Mouse (Mus musculus) liver, embryonic 11.5 days (tissue): Measurements from ENCODE around the gene Mill2. TPM values are rescaled to one million over a fixed set of nuclear protein-coding genes. Genes with fewer than 3 reads are reported as not detected.
"Not testable (repeated sequence)": the region's sequence is repeated elsewhere in the genome, so short reads cannot be mapped to it uniquely, and the experiment has no call there.

Experiments
- ATAC-seq: fragments of 200-750 bp; cut with Nextera tagmentation; replicated peaks from 2 replicates; pipeline ENCODE4 v1.8.0; 2017; ENCODE audit warnings: moderate number of reproducible peaks, mild to moderate bottlenecking, moderate TSS enrichment, moderate library complexity; ENCODE audit not compliant: low FRiP score
- DNase-seq: peaks from one replicate; pipeline ENCODE4 v3.0.0-alpha.2; 2017; ENCODE audit warnings: low spot score
- H3K27ac ChIP-seq: fragments of 300-500 bp; sonication (generic); 2 replicates; pipeline ENCODE4 v1.5.1; 2014; ENCODE audit warnings: mild to moderate bottlenecking, low read depth, low read length, control low read depth
- H3K27me3 ChIP-seq: fragments of 300-500 bp; sonication (generic); replicated peaks from 2 replicates; pipeline ENCODE4 v1.6.1; 2014; ENCODE audit warnings: low read length, mixed read lengths; ENCODE audit not compliant: control insufficient read depth, insufficient read depth
- H3K36me3 ChIP-seq: fragments of 300-500 bp; sonication (generic); 2 replicates; pipeline ENCODE4 v1.6.1; 2014; ENCODE audit warnings: mild to moderate bottlenecking, low read length, moderate library complexity, mixed read lengths; ENCODE audit not compliant: control insufficient read depth, insufficient read depth
- H3K4me1 ChIP-seq: fragments of 300-500 bp; sonication (generic); replicated peaks from 2 replicates; pipeline ENCODE4 v1.6.1; 2014; ENCODE audit warnings: low read length, mixed read lengths; ENCODE audit not compliant: control insufficient read depth, insufficient read depth
- H3K4me2 ChIP-seq: fragments of 300-500 bp; sonication (generic); 2 replicates; pipeline ENCODE4 v1.6.1; 2014; ENCODE audit warnings: mild to moderate bottlenecking, control low read depth, moderate library complexity
- H3K4me3 ChIP-seq: fragments of 300-500 bp; sonication (generic); 2 replicates; pipeline ENCODE4 v1.5.1; 2014; ENCODE audit warnings: low read depth, low read length, control low read depth
- H3K9ac ChIP-seq: fragments of 300-500 bp; sonication (generic); 2 replicates; pipeline ENCODE4 v1.6.1; 2014; ENCODE audit warnings: low read depth, low read length, control low read depth
- H3K9me3 ChIP-seq: fragments of 300-500 bp; sonication (generic); 2 replicates; pipeline ENCODE4 v1.6.1; 2016; ENCODE audit warnings: low read length, inconsistent platforms, mixed read lengths; ENCODE audit not compliant: control insufficient read depth
- WGBS: fragments of 180-500 bp; shearing (Covaris S2); extraction: QIAGEN DNeasy Blood & Tissue Kit; methylation state at CpG from one replicate; pipeline ENCODE4 v1.1.7; 2014; 5-methylcytosine and 5-hydroxymethylcytosine counted together
- polyA plus RNA-seq: library from polyadenylated mRNA; unstranded; fragments of >200 nt; fragmentation: Nextera tagmentation; extraction: Ambion mirVana; gene quantifications from 2 replicates; pipeline ENCODE4 v1.2.1, GENCODE M21; 2014

Mill2 gene
- polyA plus RNA-seq, 1 experiment from 2014 or later: 0.26 TPM

GRCm38 (mm10) chr7:18871031-18871430, 31.3 kb downstream of the Mill2 start, which contains the start of gene Pglyrp1:
Gene Pglyrp1, plus strand, starts transcription at chr7:18871331.
- H3K9ac ChIP-seq, H3K4me3 ChIP-seq, H3K4me2 ChIP-seq, H3K4me1 ChIP-seq, ATAC-seq, H3K27ac ChIP-seq, DNase-seq, H3K27me3 ChIP-seq, H3K9me3 ChIP-seq, H3K36me3 ChIP-seq: not testable (repeated sequence)
- 80% methylated on average over 1 of the region's 8 CpGs for WGBS

GRCm38 (mm10) chr7:18872014-18872802, 32.4 kb downstream of the Mill2 start:
- WGBS: 34% methylated on average over 14 of the region's 14 CpGs
- peak overlapping the region; percentile 62 for H3K4me2 ChIP-seq
- H3K36me3 ChIP-seq: no peaks in the 10 kb centered on the region
- peaks cover 4% of the 10 kb centered on the region; the same call in 1 of the 2 replicates for H3K27me3 ChIP-seq
- peak overlapping the region; percentile 20; the same call in 1 of the 2 replicates for H3K4me3 ChIP-seq
- no peak overlapping the region for H3K27ac ChIP-seq
- H3K9ac ChIP-seq: no peak overlapping the region
- ATAC-seq: no peak
- peaks cover 3% of the 10 kb centered on the region; the same call in 1 of the 2 replicates for H3K9me3 ChIP-seq
- H3K4me1 ChIP-seq: no peaks in the 10 kb centered on the region
- DNase-seq: no peak

GRCm38 (mm10) chr7:18872816-18873215, 33.0 kb downstream of the Mill2 start:
- Histone ChIP-seq H3K9ac (no peak overlapping the region), H3K4me2 (peak overlapping the region; percentile 62), H3K9me3 (peaks cover 3% of the 10 kb centered on the region; the same call in 1 of the 2 replicates), H3K36me3 (no peaks in the 10 kb centered on the region), H3K4me1 (no peaks in the 10 kb centered on the region), H3K27me3 (peaks cover 4% of the 10 kb centered on the region; the same call in 1 of the 2 replicates), H3K27ac (no peak overlapping the region), H3K4me3 (peak overlapping the region; percentile 20; the same call in 1 of the 2 replicates)
- ATAC-seq (no peak), DNase-seq (no peak)
- 12% methylated on average over 7 of the region's 7 CpGs for WGBS

GRCm38 (mm10) chr7:18873253-18873652, 33.5 kb downstream of the Mill2 start:
- H3K27me3 ChIP-seq: peaks cover 4% of the 10 kb centered on the region; the same call in 1 of the 2 replicates
- H3K4me1 ChIP-seq: no peaks in the 10 kb centered on the region
- no peak overlapping the region; the same call in 1 of the 2 replicates for H3K4me3 ChIP-seq
- no peak overlapping the region for H3K9ac ChIP-seq
- DNase-seq (peak; percentile 66), ATAC-seq (peak; percentile 61)
- H3K27ac ChIP-seq: no peak overlapping the region
- peaks cover 3% of the 10 kb centered on the region; the same call in 1 of the 2 replicates for H3K9me3 ChIP-seq
- no peaks in the 10 kb centered on the region for H3K36me3 ChIP-seq
- H3K4me2 ChIP-seq: peak overlapping the region; percentile 62
- under 1% methylated on average over 10 of the region's 10 CpGs for WGBS

GRCm38 (mm10) chr7:18875372-18875771, 35.6 kb downstream of the Mill2 start:
- Histone ChIP-seq H3K4me3 (no peak overlapping the region), H3K4me2 (no peak overlapping the region), H3K9ac (no peak overlapping the region), H3K27me3 (peaks cover 4% of the 10 kb centered on the region; the same call in 1 of the 2 replicates), H3K4me1 (no peaks in the 10 kb centered on the region), H3K9me3 (no peaks in the 10 kb centered on the region), H3K27ac (no peak overlapping the region), H3K36me3 (no peaks in the 10 kb centered on the region)
- DNase-seq (no peak), ATAC-seq (no peak)
- 78% methylated on average over 5 of the region's 5 CpGs for WGBS

- no peaks in the 10 kb centered on the region for H3K27me3 ChIP-seq
- no peaks in the 10 kb centered on the region for H3K9me3 ChIP-seq
- H3K9ac ChIP-seq: no peak overlapping the region
- 72% methylated on average over 7 of the region's 7 CpGs for WGBS
- DNase-seq (no peak), ATAC-seq (no peak)
- no peaks in the 10 kb centered on the region for H3K36me3 ChIP-seq
- no peak overlapping the region for H3K4me3 ChIP-seq
- H3K4me1 ChIP-seq: no peaks in the 10 kb centered on the region
- H3K4me2 ChIP-seq: no peak overlapping the region
- H3K27ac ChIP-seq: no peak overlapping the region
Observed at GRCm38 (mm10) chr7:18878691-18879090, 38.9 kb downstream of the Mill2 start.

GRCm38 (mm10) chr7:18883991-18884744, 44.4 kb downstream of the Mill2 start:
- WGBS: 40% methylated on average over 9 of the region's 9 CpGs
- no peak overlapping the region for H3K27ac ChIP-seq
- no peak overlapping the region for H3K4me2 ChIP-seq
- H3K36me3 ChIP-seq: no peaks in the 10 kb centered on the region
- no peaks in the 10 kb centered on the region for H3K9me3 ChIP-seq
- DNase-seq (no peak), ATAC-seq (no peak; the same call in 1 of the 2 replicates)
- no peak overlapping the region for H3K9ac ChIP-seq
- no peaks in the 10 kb centered on the region for H3K27me3 ChIP-seq
- H3K4me1 ChIP-seq: peaks cover 3% of the 10 kb centered on the region; the same call in 1 of the 2 replicates
- no peak overlapping the region for H3K4me3 ChIP-seq

GRCm38 (mm10) chr7:18884745-18885422, 45.1 kb downstream of the Mill2 start:
- Histone ChIP-seq H3K27me3 (no peaks in the 10 kb centered on the region), H3K9me3 (no peaks in the 10 kb centered on the region), H3K36me3 (no peaks in the 10 kb centered on the region), H3K4me2 (no peak overlapping the region), H3K4me1 (peaks cover 3% of the 10 kb centered on the region; the same call in 1 of the 2 replicates), H3K27ac (no peak overlapping the region), H3K4me3 (no peak overlapping the region), H3K9ac (no peak overlapping the region)
- DNase-seq: no peak
- 52% methylated on average over 13 of the region's 13 CpGs for WGBS
- ATAC-seq: no peak
